Mouse (Mus musculus) limb, embryonic 14.5 days (tissue): Measurements from ENCODE around the gene Dlg1. TPM values are rescaled to one million over a fixed set of nuclear protein-coding genes. Genes with fewer than 3 reads are reported as not detected.
A peak's percentile ranks its signal among the peaks of the same experiment; 100 is the strongest.

Experiments used
- ATAC-seq: fragments of 200-750 bp; cut with Nextera tagmentation; 2 replicates; pipeline ENCODE4 v1.8.0; 2017; ENCODE audit warnings: low read depth, moderate number of reproducible peaks, moderate TSS enrichment; ENCODE audit not compliant: low FRiP score
- DNase-seq: peaks from one replicate; pipeline ENCODE4 v3.0.0-alpha.2; 2015; ENCODE audit warnings: low spot score
- H3K27ac ChIP-seq: fragments of 300-500 bp; sonication (generic); replicated peaks from 2 replicates; pipeline ENCODE4 v1.5.1; 2014; ENCODE audit warnings: low read depth, mild to moderate bottlenecking, low read length, moderate library complexity, mixed read lengths
- H3K27me3 ChIP-seq: fragments of 300-500 bp; sonication (generic); 2 replicates; pipeline ENCODE4 v1.6.1; 2014; ENCODE audit warnings: low read length, mixed read lengths; ENCODE audit not compliant: control insufficient read depth, insufficient read depth
- H3K36me3 ChIP-seq: fragments of 300-500 bp; sonication (generic); 2 replicates; pipeline ENCODE4 v1.6.1; 2014; ENCODE audit warnings: mild to moderate bottlenecking, low read length, moderate library complexity, mixed read lengths; ENCODE audit not compliant: control insufficient read depth, insufficient read depth
- H3K4me1 ChIP-seq: fragments of 300-500 bp; sonication (generic); 2 replicates; pipeline ENCODE4 v1.6.1; 2014; ENCODE audit warnings: antibody characterized with exemption, low read length, mixed read lengths; ENCODE audit not compliant: control insufficient read depth, insufficient read depth
- H3K4me2 ChIP-seq: fragments of 300-500 bp; sonication (generic); replicated peaks from 2 replicates; pipeline ENCODE4 v1.6.1; 2014; ENCODE audit warnings: low read depth, mild to moderate bottlenecking, low read length, moderate library complexity; ENCODE audit not compliant: severe bottlenecking
- H3K4me3 ChIP-seq: fragments of 300-500 bp; sonication (generic); replicated peaks from 2 replicates; pipeline ENCODE4 v1.5.1; 2014; ENCODE audit warnings: low read length
- H3K9ac ChIP-seq: fragments of 300-500 bp; sonication (generic); 2 replicates; pipeline ENCODE4 v1.6.1; 2014; ENCODE audit warnings: mild to moderate bottlenecking, low read depth, low read length, moderate library complexity; ENCODE audit not compliant: severe bottlenecking
- H3K9me3 ChIP-seq: fragments of 300-500 bp; sonication (generic); 2 replicates; pipeline ENCODE4 v1.6.1; 2016; ENCODE audit warnings: low read length; ENCODE audit not compliant: control insufficient read depth
- POLR2A ChIP-seq: fragments of 200-500 bp; IDR thresholded peaks from 2 replicates; pipeline ENCODE4 v1.8.0; 2012; ENCODE audit warnings: inconsistent platforms, mild to moderate bottlenecking, moderate library complexity, borderline replicate concordance; ENCODE audit not compliant: insufficient read depth, insufficient read length; ENCODE audit errors: extremely low read depth
- WGBS: fragments of 180-500 bp; shearing (Covaris S2); extraction: QIAGEN DNeasy Blood & Tissue Kit; methylation state at CpG from one replicate; pipeline ENCODE4 v1.1.7; 2014; 5-methylcytosine and 5-hydroxymethylcytosine counted together
- polyA plus RNA-seq, 2 experiments: library from polyadenylated mRNA; depleted of rRNA in 1 of 2; stranded (reverse) in 1 of 2; unstranded in 1 of 2; fragments of >200 nt; fragmentation: Nextera tagmentation in 1 of 2; extraction: Ambion mirVana in 1 of 2; gene quantifications; 2 replicates each; pipeline versions ENCODE4 v1.2.1 to v1.2.3; 2012 to 2014

The Dlg1 gene
- polyA plus RNA-seq, 2 experiments: 37.9 to 62.0 TPM

DNA sequence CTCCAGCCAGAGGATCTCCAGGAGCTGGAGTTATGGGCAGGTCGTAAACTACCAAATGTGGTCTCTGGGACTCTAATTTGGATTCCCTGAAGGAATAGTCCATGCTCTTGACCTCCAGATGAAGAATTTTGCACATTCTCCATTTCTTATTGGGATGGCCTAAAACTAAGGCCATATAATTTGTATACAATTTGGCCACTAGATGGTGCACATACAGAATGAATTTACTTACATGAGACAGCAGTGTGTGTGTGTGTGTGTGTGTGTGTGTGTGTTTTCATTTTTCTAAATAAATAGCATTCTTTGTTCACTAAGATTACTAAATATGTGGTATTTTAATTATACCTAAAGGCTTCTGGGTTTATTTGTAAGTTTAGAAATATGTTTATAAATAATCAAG lies 87.3 kb downstream of the Dlg1 start:
- WGBS: 48% methylated on average over 1 of the region's 1 CpGs
- DNase-seq: peak; percentile 71

DNA sequence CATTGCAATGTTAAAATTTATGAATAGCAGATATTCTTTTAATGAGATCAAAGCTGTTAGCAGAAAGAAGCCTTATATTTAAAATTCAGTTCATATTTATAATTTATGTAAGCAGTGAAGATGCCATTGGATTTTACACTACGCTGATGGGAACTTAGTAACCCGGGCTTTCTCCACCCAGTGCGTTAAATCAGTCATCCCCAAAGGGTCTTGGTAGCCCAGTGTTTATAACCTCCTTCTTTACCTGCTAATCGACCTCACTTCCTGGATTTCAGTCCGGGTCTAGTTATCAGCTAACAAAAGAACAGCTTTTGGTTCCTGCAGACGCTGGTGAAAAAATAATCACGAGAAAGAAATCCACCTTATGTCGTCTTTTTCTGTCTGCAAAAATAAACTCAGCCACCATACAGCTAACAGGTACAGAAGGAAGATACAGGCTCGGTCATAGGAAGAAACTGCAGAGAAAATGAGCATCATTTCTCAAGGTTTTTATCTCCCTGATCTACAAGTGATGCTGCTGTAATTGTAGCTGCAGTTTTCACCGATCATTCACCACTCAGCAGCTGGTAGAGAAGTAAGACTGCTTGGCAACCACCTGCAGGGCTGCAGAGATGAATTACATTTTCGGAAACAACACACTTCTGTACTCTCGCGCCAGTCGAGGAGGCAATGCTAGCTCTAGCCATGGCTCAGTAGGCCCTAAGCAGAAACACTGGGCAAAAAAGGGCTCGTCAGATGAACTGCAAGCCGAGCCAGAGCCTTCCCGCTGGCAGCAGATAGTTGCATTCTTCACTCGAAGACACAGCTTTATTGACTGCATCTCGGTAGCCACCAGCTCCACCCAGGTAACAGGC lies 91.2 kb downstream of the Dlg1 start:
- WGBS: 75% methylated on average over 19 of the region's 19 CpGs
- DNase-seq (no peak), ATAC-seq (no peak)
- H3K27ac ChIP-seq: no peak overlapping the region
- no peak for TF ChIP-seq POLR2A
- no peaks in the 10 kb centered on the region for H3K4me1 ChIP-seq
- no peaks in the 10 kb centered on the region for H3K36me3 ChIP-seq
- H3K9me3 ChIP-seq: 0 out of 2 replicates have a peak, but pooled peaks cover 4% of the 10 kb centered on the region
- H3K4me2 ChIP-seq: no peak overlapping the region
- no peaks in the 10 kb centered on the region for H3K27me3 ChIP-seq
- no peak overlapping the region for H3K4me3 ChIP-seq
- no peak overlapping the region for H3K9ac ChIP-seq

More for the DNA sequence above, 87.3 kb downstream of the Dlg1 start:
- no peaks in the 10 kb centered on the region for H3K4me1 ChIP-seq
- 0 out of 2 replicates have a peak, but pooled peaks cover 4% of the 10 kb centered on the region for H3K9me3 ChIP-seq
- peaks cover 10% of the 10 kb centered on the region; the same call in 1 of the 2 replicates for H3K36me3 ChIP-seq
- peak; percentile 55; the same call in 1 of the 2 replicates for ATAC-seq
- no peak overlapping the region for H3K9ac ChIP-seq
- H3K4me2 ChIP-seq: no peak overlapping the region
- no peak overlapping the region for H3K4me3 ChIP-seq
- H3K27me3 ChIP-seq: no peaks in the 10 kb centered on the region
- TF ChIP-seq POLR2A: no peak
- no peak overlapping the region for H3K27ac ChIP-seq

DNA sequence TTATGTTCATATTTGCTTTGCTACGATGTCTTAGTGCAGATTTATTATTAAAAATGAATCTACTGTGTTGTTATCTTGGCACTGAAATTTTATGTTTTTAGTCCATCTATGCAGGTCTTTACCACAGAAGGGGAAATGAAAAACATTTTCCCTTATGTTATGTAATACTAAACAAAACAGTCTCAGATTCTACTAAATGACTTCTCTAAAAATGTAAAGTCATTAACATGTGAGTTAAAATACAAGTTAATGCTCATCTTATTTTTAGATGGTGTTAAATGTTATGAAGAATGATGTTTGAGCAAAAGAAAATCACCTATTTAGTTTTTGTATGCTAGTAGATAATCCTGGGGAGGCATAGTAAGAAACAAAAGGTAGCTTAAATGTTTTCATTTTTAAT lies 91.8 kb downstream of the Dlg1 start:
- Histone ChIP-seq H3K27ac (no peak overlapping the region), H3K9me3 (0 out of 2 replicates have a peak, but pooled peaks cover 4% of the 10 kb centered on the region), H3K27me3 (no peaks in the 10 kb centered on the region), H3K4me2 (no peak overlapping the region), H3K4me3 (no peak overlapping the region), H3K9ac (no peak overlapping the region), H3K36me3 (no peaks in the 10 kb centered on the region), H3K4me1 (no peaks in the 10 kb centered on the region)
- WGBS: 89% methylated on average over 1 of the region's 1 CpGs
- no peak for TF ChIP-seq POLR2A
- ATAC-seq: no peak
- no peak for DNase-seq

DNA sequence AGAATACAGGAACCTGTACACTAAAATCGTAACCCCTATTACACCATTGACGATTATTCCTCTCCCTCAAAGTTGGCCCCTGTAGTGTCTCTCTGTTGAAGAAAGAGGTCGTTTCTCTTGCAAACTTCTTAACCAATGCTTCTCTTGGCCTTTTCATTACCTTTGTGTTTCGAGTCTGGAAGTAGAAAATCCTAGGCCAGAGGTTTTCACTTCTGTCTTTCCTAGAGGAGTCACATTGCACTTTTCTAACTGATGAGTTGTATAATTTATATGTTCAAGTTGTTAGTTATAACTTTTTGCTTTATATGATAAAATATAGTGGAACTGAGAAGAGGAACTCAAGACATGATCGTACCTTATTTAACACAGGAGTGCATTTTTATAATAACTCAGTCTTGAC lies 93.2 kb downstream of the Dlg1 start:
- H3K9me3 ChIP-seq: 0 out of 2 replicates have a peak, but pooled peaks cover 4% of the 10 kb centered on the region
- no peak for ATAC-seq
- no peak overlapping the region for H3K9ac ChIP-seq
- TF ChIP-seq POLR2A: no peak
- no peaks in the 10 kb centered on the region for H3K4me1 ChIP-seq
- WGBS: 86% methylated on average over 5 of the region's 5 CpGs
- no peak for DNase-seq
- no peaks in the 10 kb centered on the region for H3K27me3 ChIP-seq
- H3K4me3 ChIP-seq: no peak overlapping the region
- no peak overlapping the region for H3K4me2 ChIP-seq
- H3K36me3 ChIP-seq: no peaks in the 10 kb centered on the region
- no peak overlapping the region for H3K27ac ChIP-seq

DNA sequence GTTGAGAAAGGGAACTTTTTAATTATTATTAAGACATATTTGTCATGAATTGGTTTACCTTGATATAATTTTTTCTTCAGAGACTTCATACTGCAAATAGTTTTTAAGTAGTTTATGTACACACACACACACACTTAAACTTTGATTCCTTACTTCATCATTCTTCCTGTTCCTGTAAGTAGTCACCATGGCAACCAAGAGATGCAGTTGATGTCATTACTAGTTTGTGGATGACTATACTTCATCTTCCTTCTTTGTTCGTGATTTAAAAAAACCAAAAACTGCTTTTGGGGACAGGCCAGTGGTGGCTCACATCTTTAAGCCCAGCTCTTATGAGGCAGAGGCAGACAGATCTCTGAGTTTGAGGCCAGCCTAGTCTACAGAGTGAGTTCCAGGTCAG lies 94.4 kb downstream of the Dlg1 start:
- Histone ChIP-seq H3K9me3 (0 out of 2 replicates have a peak, but pooled peaks cover 4% of the 10 kb centered on the region), H3K4me3 (no peak overlapping the region), H3K9ac (no peak overlapping the region), H3K27me3 (no peaks in the 10 kb centered on the region), H3K27ac (no peak overlapping the region), H3K36me3 (no peaks in the 10 kb centered on the region), H3K4me2 (no peak overlapping the region), H3K4me1 (no peaks in the 10 kb centered on the region)
- no peak for ATAC-seq
- WGBS: 90% methylated on average over 1 of the region's 1 CpGs
- no peak for TF ChIP-seq POLR2A
- DNase-seq: no peak
